ENCODE assay signal across 25 mouse cellular contexts in genomic region chr1:153021034-153021638, GRCm38 (mm10).
A peak's percentile ranks its signal among the peaks of the same experiment; 100 is the strongest.
DNase-seq lines count a peak whose midpoint lies in the region; ATAC-seq and TF ChIP-seq lines count a peak whose summit lies in the region.
"Had no signal": no experiment of that assay in that cellular context is flagged by ENCODE, and none has a peak within 500 bp of the region (broad histone marks: within the 10 kb centered on the region; RNA-seq: fewer than 3 reads in every experiment).

No protein-coding gene starts in this region.

- H3K9ac ChIP-seq in stomach, embryonic 15.5 days, result no peak overlapping the region
- H3K9ac ChIP-seq in stomach, postnatal 0 days (ENCODE audit: low read length), result no peak overlapping the region
- no peak overlapping the region for H3K9ac ChIP-seq in liver, embryonic 16.5 days (ENCODE audit: low read depth, low read length)
- H3K9ac ChIP-seq: heart, embryonic 15.5 days; kidney, embryonic 15.5 days; limb, embryonic 12.5 days had no signal

- no peaks in the 10 kb centered on the region for H3K4me1 ChIP-seq in stomach, embryonic 15.5 days
- no peaks in the 10 kb centered on the region for H3K4me1 ChIP-seq in stomach, postnatal 0 days (replicated peaks; ENCODE audit: control insufficient read depth, insufficient read depth)
- H3K4me1 ChIP-seq in liver, embryonic 16.5 days (ENCODE audit: control insufficient read depth, low read depth, low read length), result peaks cover 3% of the 10 kb centered on the region; the same call in 1 of the 2 replicates

- no peak overlapping the region for H3K4me2 ChIP-seq in stomach, embryonic 15.5 days
- no peak overlapping the region for H3K4me2 ChIP-seq in stomach, postnatal 0 days (replicated peaks; ENCODE audit: low read depth)
- H3K4me2 ChIP-seq in liver, embryonic 16.5 days (ENCODE audit: low read depth, low read length), result no peak overlapping the region
- H3K4me2 ChIP-seq: heart, embryonic 15.5 days; kidney, embryonic 15.5 days; limb, embryonic 12.5 days had no signal

- no peak overlapping the region for H3K27ac ChIP-seq in stomach, embryonic 15.5 days
- no peak overlapping the region for H3K27ac ChIP-seq in stomach, postnatal 0 days (replicated peaks)
- no peak overlapping the region for H3K27ac ChIP-seq in liver, embryonic 16.5 days (ENCODE audit: low read length)
- H3K27ac ChIP-seq: heart, embryonic 15.5 days; kidney, embryonic 15.5 days; left cerebral cortex, adult 2 months; limb, embryonic 12.5 days; macrophage; midbrain, embryonic 10.5 days had no signal

- no peaks in the 10 kb centered on the region for H3K27me3 ChIP-seq in stomach, embryonic 15.5 days (replicated peaks)
- H3K27me3 ChIP-seq in stomach, postnatal 0 days (ENCODE audit: control insufficient read depth, insufficient read depth, low read length), result no peaks in the 10 kb centered on the region
- no peaks in the 10 kb centered on the region for H3K27me3 ChIP-seq in liver, embryonic 16.5 days (ENCODE audit: control insufficient read depth, insufficient read depth, low read depth, low read length)
- H3K27me3 ChIP-seq: heart, embryonic 15.5 days; kidney, embryonic 15.5 days; limb, embryonic 12.5 days had no signal

- no peaks in the 10 kb centered on the region for H3K9me3 ChIP-seq in stomach, embryonic 15.5 days
- no peaks in the 10 kb centered on the region for H3K9me3 ChIP-seq in stomach, postnatal 0 days (ENCODE audit: control insufficient read depth, low read length)
- H3K9me3 ChIP-seq in liver, embryonic 16.5 days (replicated peaks; ENCODE audit: control insufficient read depth, low read length), result no peaks in the 10 kb centered on the region
- H3K9me3 ChIP-seq: heart, embryonic 15.5 days; kidney, embryonic 15.5 days; limb, embryonic 12.5 days; midbrain, embryonic 10.5 days had no signal

- no peak for TF ChIP-seq EP300 in stomach, postnatal 0 days (optimal IDR thresholded peaks at IDR 0.05)

- no peak overlapping the region for H3K4me3 ChIP-seq in stomach, embryonic 15.5 days (replicated peaks)
- no peak overlapping the region for H3K4me3 ChIP-seq in stomach, postnatal 0 days (ENCODE audit: low read depth, low read length)
- H3K4me3 ChIP-seq in liver, embryonic 16.5 days (ENCODE audit: low read depth, low read length), result no peak overlapping the region
- H3K4me3 ChIP-seq: erythroblast, embryonic 14.5 days; heart, embryonic 15.5 days; kidney, embryonic 15.5 days; left cerebral cortex, adult 2 months; limb, embryonic 12.5 days; midbrain, embryonic 10.5 days had no signal

- DNase-seq in stomach, postnatal 0 days (ENCODE audit: low spot score), result no peak
- DNase-seq in gastrocnemius, adult 18-20 months (ENCODE audit: low spot score), result no peak
- no peak for DNase-seq in yolk sac, embryonic 10.5 days (ENCODE audit: low spot score)
- DNase-seq in cerebellum, adult 11-12 months, result no peak
- DNase-seq: adrenal gland, postnatal 10 days; cerebellum, adult 18-20 months; cerebellum, postnatal 10 days; kidney, adult 18-20 months; kidney, postnatal 25 days; lung, adult 18-20 months; lung, postnatal 10 days; thymus, postnatal 25 days had no signal

- peak; percentile 35; the same call in 1 of the 2 replicates for ATAC-seq in stomach, embryonic 15.5 days (ENCODE audit: insufficient read depth, low FRiP score, low read depth)
- no peak for ATAC-seq in stomach, postnatal 0 days (ENCODE audit: low FRiP score, low TSS enrichment)
- peak; percentile 74 for ATAC-seq in common myeloid progenitor, adult 5-6 weeks (replicated peaks; ENCODE audit: low read depth, poor library complexity, severe bottlenecking)
- ATAC-seq in liver, embryonic 16.5 days (ENCODE audit: low read depth), result peak; percentile 74
- ATAC-seq: forebrain, embryonic 16.5 days; hindbrain, embryonic 16.5 days; midbrain, embryonic 16.5 days had no signal

- no peaks in the 10 kb centered on the region for H3K36me3 ChIP-seq in stomach, embryonic 15.5 days
- no peaks in the 10 kb centered on the region for H3K36me3 ChIP-seq in stomach, postnatal 0 days (ENCODE audit: control insufficient read depth, insufficient read depth, low read length)
- no peaks in the 10 kb centered on the region for H3K36me3 ChIP-seq in liver, embryonic 16.5 days (ENCODE audit: control insufficient read depth, insufficient read depth)
- H3K36me3 ChIP-seq: heart, embryonic 15.5 days; kidney, embryonic 15.5 days; limb, embryonic 12.5 days; midbrain, embryonic 10.5 days had no signal

- no peak for TF ChIP-seq CTCF in stomach, postnatal 0 days (IDR thresholded peaks at IDR 0.05; ENCODE audit: low read depth)

- 36% methylated on average over 7 of the region's 7 CpGs for WGBS in stomach, embryonic 15.5 days
- WGBS in stomach, postnatal 0 days, result 37% methylated on average over 7 of the region's 7 CpGs
- WGBS in liver, embryonic 16.5 days (ENCODE audit: insufficient replicate concordance), result 32% methylated on average over 7 of the region's 7 CpGs
